Mouse (Mus musculus) liver, embryonic 14.5 days (tissue): ENCODE results near the gene Mfap1a. TPM values are rescaled to one million over a fixed set of nuclear protein-coding genes. Genes with fewer than 3 reads are reported as not detected.
A peak's percentile ranks its signal among the peaks of the same experiment; 100 is the strongest.

ENCODE experiments used
- ATAC-seq: fragments of 200-750 bp; cut with Nextera tagmentation; 2 replicates; pipeline ENCODE4 v1.8.0; 2017; ENCODE audit warnings: moderate number of reproducible peaks, mild to moderate bottlenecking, moderate library complexity; ENCODE audit not compliant: insufficient read depth
- DNase-seq, 3 experiments: peaks; one replicate each; pipeline ENCODE4 v3.0.0-alpha.2; 2012 to 2013; ENCODE audit warnings: low read depth in 3 of 3, low spot score in 3 of 3
- H3K27ac ChIP-seq: fragments of 300-500 bp; sonication (generic); 2 replicates; pipeline ENCODE4 v1.5.1; 2014; ENCODE audit warnings: moderate library complexity, mild to moderate bottlenecking, control low read depth, inconsistent platforms
- H3K27me3 ChIP-seq: fragments of 300-500 bp; sonication (generic); 2 replicates; pipeline ENCODE4 v1.6.1; 2014; ENCODE audit warnings: mild to moderate bottlenecking, low read length, moderate library complexity; ENCODE audit not compliant: control insufficient read depth, insufficient read depth
- H3K36me3 ChIP-seq: fragments of 300-500 bp; sonication (generic); replicated peaks from 2 replicates; pipeline ENCODE4 v1.6.1; 2014; ENCODE audit warnings: low read depth; ENCODE audit not compliant: control insufficient read depth, insufficient read depth
- H3K4me1 ChIP-seq, 2 experiments: fragments of 200-500 bp in 1 of 2; fragments of 300-500 bp in 1 of 2; sonication (generic) in 1 of 2; replicated peaks; 2 replicates each; pipeline ENCODE4 v1.6.1; 2012 to 2014; ENCODE audit warnings: antibody characterized with exemption in 1 of 2, inconsistent platforms in 1 of 2, low read length in 1 of 2; ENCODE audit not compliant: control insufficient read depth in 2 of 2, insufficient read depth in 2 of 2
- H3K4me2 ChIP-seq: fragments of 300-500 bp; sonication (generic); 2 replicates; pipeline ENCODE4 v1.6.1; 2014; ENCODE audit warnings: low read depth, mild to moderate bottlenecking, control low read depth, moderate library complexity
- H3K4me3 ChIP-seq, 2 experiments: fragments of 200-500 bp in 1 of 2; fragments of 300-500 bp in 1 of 2; sonication (generic) in 1 of 2; 2 replicates each; pipeline ENCODE4 v1.5.1; 2012 to 2014; ENCODE audit warnings: low read depth in 2 of 2, low read length in 2 of 2, mild to moderate bottlenecking in 2 of 2, control low read depth in 1 of 2, inconsistent platforms in 1 of 2, moderate library complexity in 1 of 2; ENCODE audit not compliant: insufficient read depth in 1 of 2
- H3K9ac ChIP-seq: fragments of 300-500 bp; sonication (generic); replicated peaks from 2 replicates; pipeline ENCODE4 v1.6.1; 2014; ENCODE audit warnings: mild to moderate bottlenecking, control low read depth, moderate library complexity
- H3K9me3 ChIP-seq: fragments of 300-500 bp; sonication (generic); 2 replicates; pipeline ENCODE4 v1.6.1; 2016; ENCODE audit warnings: low read length, mixed read lengths; ENCODE audit not compliant: control insufficient read depth
- CTCF ChIP-seq: IDR thresholded peaks from 2 replicates; pipeline ENCODE4 v1.5.1; 2016; ENCODE audit warnings: antibody characterized with exemption, low read depth, control low read depth
- EP300 ChIP-seq: IDR thresholded peaks from 2 replicates; pipeline ENCODE4 v1.6.1; 2016; ENCODE audit warnings: antibody characterized with exemption, low read depth
- WGBS: fragments of 180-500 bp; shearing (Covaris S2); extraction: QIAGEN DNeasy Blood & Tissue Kit; methylation state at CpG from one replicate; pipeline ENCODE4 v1.1.7; 2014; ENCODE audit not compliant: insufficient replicate concordance; 5-methylcytosine and 5-hydroxymethylcytosine counted together
- polyA plus RNA-seq, 2 experiments: library from polyadenylated mRNA; depleted of rRNA in 1 of 2; stranded (reverse) in 1 of 2; unstranded in 1 of 2; fragments of >200 nt; fragmentation: Nextera tagmentation in 1 of 2; extraction: Ambion mirVana in 1 of 2; gene quantifications; 2 replicates each; pipeline versions ENCODE4 v1.2.1 to v1.2.3; 2012 to 2014

Mfap1a gene
- polyA plus RNA-seq, 2 experiments: 6.8 to 8.5 TPM

DNA sequence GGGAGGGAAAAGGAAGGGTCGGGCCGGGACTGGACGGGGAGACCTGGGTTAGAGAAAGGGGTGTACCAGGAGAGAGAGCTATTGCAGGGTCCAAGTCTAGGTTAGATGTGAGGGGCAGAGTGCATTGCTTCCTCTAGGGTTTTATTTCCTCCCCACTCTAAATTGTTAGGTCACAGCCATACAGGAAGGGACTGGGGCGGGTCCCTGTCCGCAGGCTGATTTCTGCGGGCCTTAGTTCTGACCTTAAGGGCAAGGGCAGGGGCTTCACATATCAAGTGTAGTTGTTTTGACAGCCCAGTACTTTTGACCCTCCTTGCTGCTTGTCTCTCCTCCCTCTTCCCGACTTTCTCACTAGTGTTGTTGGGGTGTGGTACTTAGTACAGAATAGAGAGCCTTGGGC lies 56.4 kb downstream of the Mfap1a start:
- H3K9ac ChIP-seq: peak overlapping the region; percentile 100
- H3K36me3 ChIP-seq: peaks cover 15% of the 10 kb centered on the region
- H3K27ac ChIP-seq: peak overlapping the region; percentile 81
- H3K4me2 ChIP-seq: peak overlapping the region; percentile 98
- no peaks in the 10 kb centered on the region for H3K9me3 ChIP-seq
- TF ChIP-seq CTCF: no peak
- no peak for TF ChIP-seq EP300
- H3K27me3 ChIP-seq: no peaks in the 10 kb centered on the region
- no peak for ATAC-seq
- DNase-seq: no peak
- peaks cover 9 to 16% of the 10 kb centered on the region in 2 experiments for H3K4me1 ChIP-seq
- 2% methylated on average over 7 of the region's 7 CpGs for WGBS
- H3K4me3 ChIP-seq: peak overlapping the region; percentile 87 to 96

DNA sequence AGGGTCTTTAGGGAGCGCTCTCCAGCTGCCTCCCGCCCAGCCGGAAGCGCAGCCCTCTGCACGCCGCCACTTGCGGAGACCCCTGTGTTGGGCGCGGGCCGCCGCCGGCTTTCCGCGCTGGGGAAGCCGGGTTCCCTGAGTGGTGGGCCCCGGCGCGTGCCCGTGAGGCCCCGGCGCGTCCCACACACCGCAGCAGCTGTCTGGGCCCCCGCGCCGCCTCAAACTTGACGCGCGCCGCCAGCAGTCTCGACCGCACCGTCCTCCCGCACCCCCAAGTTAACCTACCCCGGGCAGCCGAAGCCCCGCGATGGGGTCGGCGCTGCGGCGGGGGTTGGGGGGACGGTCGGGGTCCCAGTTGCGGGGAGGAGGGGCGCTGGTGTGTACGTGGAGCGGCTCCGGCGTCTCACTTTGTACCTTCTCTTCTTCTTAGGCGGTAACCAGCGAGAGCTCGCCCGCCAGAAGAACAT lies 56.9 kb downstream of the Mfap1a start:
- Histone ChIP-seq H3K4me3 (peak overlapping the region; percentile 87 to 96), H3K36me3 (peaks cover 15% of the 10 kb centered on the region), H3K9me3 (no peaks in the 10 kb centered on the region), H3K27ac (peak overlapping the region; percentile 81), H3K4me1 (peaks cover 9 to 16% of the 10 kb centered on the region in 2 experiments), H3K9ac (peak overlapping the region; percentile 100), H3K4me2 (peak overlapping the region; percentile 98), H3K27me3 (no peaks in the 10 kb centered on the region)
- TF ChIP-seq CTCF: no peak
- TF ChIP-seq EP300: no peak
- ATAC-seq (peak; percentile 27), DNase-seq (no peak)
- WGBS: under 1% methylated on average over 53 of the region's 54 CpGs

DNA sequence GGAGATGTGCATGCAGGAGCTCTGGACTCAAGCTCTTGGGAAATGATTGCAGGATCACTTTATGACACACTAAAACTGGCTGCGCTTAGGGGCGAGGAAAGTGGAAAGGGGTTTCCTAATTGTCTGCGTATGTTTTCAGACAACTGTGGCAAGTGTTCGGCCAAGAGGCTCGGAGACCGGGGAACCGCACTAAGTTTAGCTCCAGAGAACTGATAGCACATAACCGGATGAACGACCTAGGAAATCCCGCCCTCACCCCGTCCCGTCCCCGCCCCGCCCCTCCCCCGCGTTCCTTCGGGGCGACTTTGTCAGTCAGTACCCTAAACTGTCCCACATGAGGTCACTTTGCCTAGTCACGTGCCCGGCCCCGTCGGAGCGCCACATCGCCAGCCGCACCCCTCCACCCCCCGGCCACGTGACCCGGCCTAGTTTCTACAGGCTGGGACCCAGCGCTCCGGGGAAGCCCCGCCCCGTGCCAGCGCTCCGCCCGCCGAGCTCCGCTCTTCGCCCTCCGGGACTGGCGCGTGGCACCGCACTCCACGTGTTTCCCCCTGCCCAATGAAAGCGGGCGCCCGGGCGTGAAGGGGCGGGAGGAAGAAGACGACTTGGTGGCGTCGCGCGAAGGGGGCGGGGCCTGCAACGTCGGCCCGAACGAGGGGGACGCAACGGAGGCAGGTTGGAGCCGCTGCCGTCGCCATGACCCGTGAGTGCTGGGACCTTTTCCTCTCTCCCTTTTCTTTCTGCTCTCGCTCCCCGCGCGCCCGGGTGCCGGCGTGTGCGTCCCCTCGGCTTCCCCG lies 57.5 kb downstream of the Mfap1a start, which contains the start of gene Serf2:
Serf2 (plus strand) TSS at position 457 of the 797 bp plus-strand sequence.
- peaks cover 9 to 16% of the 10 kb centered on the region in 2 experiments for H3K4me1 ChIP-seq
- peak within 1 kb of the TSS; percentile 84 for H3K27ac ChIP-seq
- TF ChIP-seq CTCF: no peak
- no peak for TF ChIP-seq EP300
- H3K27me3 ChIP-seq: no peaks in the 10 kb centered on the region
- WGBS: under 1% methylated on average over 68 of the region's 74 CpGs
- ATAC-seq (peak; percentile 98), DNase-seq (peak; percentile 97 to 98 (median 98))
- peak within 1 kb of the TSS; percentile 87 to 96 for H3K4me3 ChIP-seq
- H3K4me2 ChIP-seq: peak within 1 kb of the TSS; percentile 98
- no peaks in the 10 kb centered on the region for H3K9me3 ChIP-seq
- H3K9ac ChIP-seq: peak within 1 kb of the TSS; percentile 100
- H3K36me3 ChIP-seq: peaks cover 15% of the 10 kb centered on the region

DNA sequence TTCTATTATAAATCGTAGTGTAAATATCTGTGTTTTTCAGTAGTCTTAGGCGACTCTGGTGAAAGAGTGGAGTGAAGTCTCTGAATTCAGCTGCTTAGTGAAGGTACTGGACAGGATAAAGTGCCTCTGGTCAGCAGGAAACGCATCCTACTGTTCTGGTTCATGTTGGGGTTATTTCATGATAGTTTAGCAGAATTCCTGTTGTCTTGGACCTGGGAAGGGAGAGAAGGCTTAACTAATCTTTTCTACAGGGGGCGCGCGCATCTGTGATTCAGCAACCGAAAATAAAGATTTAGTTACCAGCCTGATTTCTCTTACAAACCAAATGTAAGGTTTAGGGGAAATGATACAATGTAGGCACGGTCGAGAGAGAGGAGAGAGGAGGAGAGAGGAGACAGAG lies 58.3 kb downstream of the Mfap1a start:
- DNase-seq: no peak
- H3K4me3 ChIP-seq: peak overlapping the region; percentile 72 to 96; a peak in 3 of 4 replicates
- TF ChIP-seq EP300 (no peak), CTCF (no peak)
- peak overlapping the region; percentile 98 for H3K4me2 ChIP-seq
- H3K9ac ChIP-seq: peak overlapping the region; percentile 75
- peaks cover 14% of the 10 kb centered on the region for H3K36me3 ChIP-seq
- peaks cover 9 to 16% of the 10 kb centered on the region in 2 experiments for H3K4me1 ChIP-seq
- H3K27ac ChIP-seq: peak overlapping the region; percentile 84
- no peaks in the 10 kb centered on the region for H3K27me3 ChIP-seq
- 15% methylated on average over 9 of the region's 9 CpGs for WGBS
- ATAC-seq: no peak
- H3K9me3 ChIP-seq: no peaks in the 10 kb centered on the region

DNA sequence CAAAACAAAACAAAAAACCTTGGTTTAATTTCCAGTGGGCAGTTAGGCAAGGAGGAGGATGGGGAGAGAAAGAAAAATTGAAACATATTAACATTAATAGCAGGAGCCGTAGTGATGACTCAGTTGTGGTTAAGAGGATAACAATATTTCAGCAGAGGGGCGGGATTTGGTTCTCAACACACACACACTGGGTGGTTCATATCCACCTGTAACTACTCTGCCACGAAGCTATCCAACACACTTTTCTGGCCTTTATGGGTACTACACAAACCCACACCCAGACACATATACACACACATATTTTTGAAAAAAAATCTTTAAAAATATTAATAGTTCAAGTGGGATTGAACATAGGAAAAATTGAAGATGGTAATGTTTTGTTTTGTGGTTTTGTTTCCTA lies 59.5 kb downstream of the Mfap1a start:
- Histone ChIP-seq H3K9me3 (no peaks in the 10 kb centered on the region), H3K4me1 (peaks cover 14 to 21% of the 10 kb centered on the region in 2 experiments), H3K4me2 (no peak overlapping the region), H3K9ac (no peak overlapping the region), H3K36me3 (peaks cover 4% of the 10 kb centered on the region), H3K4me3 (no peak overlapping the region), H3K27me3 (peaks cover 1% of the 10 kb centered on the region), H3K27ac (no peak overlapping the region)
- TF ChIP-seq EP300: no peak
- TF ChIP-seq CTCF: no peak
- ATAC-seq: no peak
- 42% methylated on average over 3 of the region's 3 CpGs for WGBS
- DNase-seq: no peak
